Mouse (Mus musculus) leukemia stem cell, adult 10-12 weeks (primary cell): ENCODE measurements around the gene Speer4f2. TPM values are rescaled to one million over a fixed set of nuclear protein-coding genes. Genes with fewer than 3 reads are reported as not detected.

Experiments used
- polyA plus RNA-seq: library from polyadenylated mRNA; stranded (reverse); fragments of >175 nt; gene quantifications from 2 replicates; pipeline ENCODE4 v1.2.3, GENCODE M21; 2012; ENCODE audit warnings: low replicate concordance

Speer4f2 gene
- not detected in 2 replicates for polyA plus RNA-seq

GRCm38 (mm10) chr5:17372880-17373279 lies at the start of gene Speer4f2:
Speer4f2 (plus strand) TSS chr5:17373180.

Other genes with a start within 250 kb of the Speer4f2 start
- not detected in 2 replicates for gene Speer4f1, start 102.9 kb downstream of the Speer4f2 start, polyA plus RNA-seq
- gene Sema3c, start 201.1 kb downstream of the Speer4f2 start, polyA plus RNA-seq, result 0.14 and 0.18 TPM in 2 replicates